Mouse (Mus musculus) hindbrain, postnatal 0 days (tissue): ENCODE measurements around the gene Phldb2. TPM values are rescaled to one million over a fixed set of nuclear protein-coding genes. Genes with fewer than 3 reads are reported as not detected.

ENCODE experiments used
- ATAC-seq: fragments of 200-750 bp; cut with Nextera tagmentation; 2 replicates; pipeline ENCODE4 v1.8.0; 2017; ENCODE audit warnings: mild to moderate bottlenecking, moderate TSS enrichment, moderate library complexity
- DNase-seq: peaks from one replicate; pipeline ENCODE4 v3.0.0-alpha.2; 2015; ENCODE audit warnings: low spot score
- H3K27ac ChIP-seq: fragments of 300-500 bp; sonication (generic); 2 replicates; pipeline ENCODE4 v1.5.1; 2014; ENCODE audit warnings: mild to moderate bottlenecking
- H3K27me3 ChIP-seq: fragments of 300-500 bp; sonication (generic); 2 replicates; pipeline ENCODE4 v1.6.1; 2014; ENCODE audit warnings: low read length, mixed read lengths; ENCODE audit not compliant: insufficient read depth
- H3K36me3 ChIP-seq: fragments of 300-500 bp; sonication (generic); 2 replicates; pipeline ENCODE4 v1.6.1; 2014; ENCODE audit warnings: low read length, mixed read lengths; ENCODE audit not compliant: insufficient read depth
- H3K4me1 ChIP-seq: fragments of 300-500 bp; sonication (generic); 2 replicates; pipeline ENCODE4 v1.6.1; 2014; ENCODE audit warnings: antibody characterized with exemption, low read length, mixed read lengths; ENCODE audit not compliant: insufficient read depth
- H3K4me2 ChIP-seq: fragments of 300-500 bp; sonication (generic); 2 replicates; pipeline ENCODE4 v1.6.1; 2014; ENCODE audit warnings: low read depth, mild to moderate bottlenecking, low read length, moderate library complexity, mixed read lengths
- H3K4me3 ChIP-seq: fragments of 300-500 bp; sonication (generic); 2 replicates; pipeline ENCODE4 v1.5.1; 2014; ENCODE audit warnings: low read length
- H3K9ac ChIP-seq: fragments of 300-500 bp; sonication (generic); replicated peaks from 2 replicates; pipeline ENCODE4 v1.6.1; 2014; ENCODE audit warnings: mild to moderate bottlenecking, low read length, moderate library complexity, mixed read lengths
- H3K9me3 ChIP-seq: fragments of 300-500 bp; sonication (generic); 2 replicates; pipeline ENCODE4 v1.6.1; 2016; ENCODE audit warnings: low read length, mixed read lengths
- CTCF ChIP-seq: IDR thresholded peaks from 2 replicates; pipeline ENCODE4 v1.5.1; 2016; ENCODE audit warnings: antibody characterized with exemption, control low read depth, low read depth
- WGBS: fragments of 180-500 bp; shearing (Covaris S2); extraction: QIAGEN DNeasy Blood & Tissue Kit; methylation state at CpG from one replicate; pipeline ENCODE4 v1.1.7; 2014; 5-methylcytosine and 5-hydroxymethylcytosine counted together
- polyA plus RNA-seq: library from polyadenylated mRNA; unstranded; fragments of >200 nt; fragmentation: Nextera tagmentation; extraction: Ambion mirVana; gene quantifications from 2 replicates; pipeline ENCODE4 v1.2.1, GENCODE M21; 2015
- total RNA-seq: library from RNA; depleted of rRNA; stranded (reverse); fragments of >200 nt; gene quantifications from 2 replicates; pipeline ENCODE4 v1.2.3, GENCODE M21; 2014

Phldb2 gene
- total and polyA plus RNA-seq, 2 experiments from 2014 or later, result 4.5 to 7.2 TPM

GRCm38 (mm10) chr16:45986236-45986635 is 32.8 kb upstream of the Phldb2 start:
- no peak overlapping the region for H3K4me2 ChIP-seq
- H3K4me1 ChIP-seq, result no peaks in the 10 kb centered on the region
- H3K4me3 ChIP-seq, result no peak overlapping the region
- no peaks in the 10 kb centered on the region for H3K9me3 ChIP-seq
- no peaks in the 10 kb centered on the region for H3K27me3 ChIP-seq
- H3K36me3 ChIP-seq, result no peaks in the 10 kb centered on the region
- ATAC-seq, result no peak
- no peak for TF ChIP-seq CTCF
- no peak for DNase-seq
- H3K9ac ChIP-seq, result no peak overlapping the region
- H3K27ac ChIP-seq, result no peak overlapping the region
- 64% methylated on average over 1 of the region's 1 CpGs for WGBS

- Histone ChIP-seq H3K4me2 (no peak overlapping the region), H3K27me3 (no peaks in the 10 kb centered on the region), H3K27ac (peak overlapping the region; percentile 60; the same call in 1 of the 2 replicates), H3K4me1 (no peaks in the 10 kb centered on the region), H3K9me3 (no peaks in the 10 kb centered on the region), H3K36me3 (no peaks in the 10 kb centered on the region), H3K4me3 (no peak overlapping the region), H3K9ac (no peak overlapping the region)
- DNase-seq, result peak; percentile 49
- ATAC-seq, result peak; percentile 78
- 74% methylated on average over 4 of the region's 4 CpGs for WGBS
- no peak for TF ChIP-seq CTCF
These were observed 31.5 kb upstream of the Phldb2 start for GRCm38 (mm10) chr16:45984610-45985606.

- Histone ChIP-seq H3K4me2 (no peak overlapping the region), H3K27ac (no peak overlapping the region), H3K4me3 (no peak overlapping the region), H3K27me3 (no peaks in the 10 kb centered on the region), H3K9ac (no peak overlapping the region), H3K36me3 (no peaks in the 10 kb centered on the region), H3K9me3 (no peaks in the 10 kb centered on the region), H3K4me1 (no peaks in the 10 kb centered on the region)
- no peak for TF ChIP-seq CTCF
- DNase-seq, result no peak
- ATAC-seq, result no peak
- 64% methylated on average over 1 of the region's 1 CpGs for WGBS
These were observed 22.9 kb upstream of the Phldb2 start for GRCm38 (mm10) chr16:45976251-45976650.

- H3K9ac ChIP-seq, result no peak overlapping the region
- WGBS, result 63% methylated on average over 9 of the region's 9 CpGs
- H3K4me1 ChIP-seq, result no peaks in the 10 kb centered on the region
- DNase-seq (no peak), ATAC-seq (0 out of 2 replicates have a peak, but pooled peaks have one; percentile 10)
- no peak overlapping the region for H3K27ac ChIP-seq
- no peaks in the 10 kb centered on the region for H3K9me3 ChIP-seq
- H3K36me3 ChIP-seq, result no peaks in the 10 kb centered on the region
- no peak overlapping the region for H3K4me2 ChIP-seq
- H3K4me3 ChIP-seq, result no peak overlapping the region
- no peaks in the 10 kb centered on the region for H3K27me3 ChIP-seq
- TF ChIP-seq CTCF, result peak; percentile 35; the same call in 1 of the 2 replicates
These were observed 20.7 kb upstream of the Phldb2 start for GRCm38 (mm10) chr16:45973959-45974686.

- WGBS, result 95% methylated on average over 2 of the region's 2 CpGs
- Histone ChIP-seq H3K36me3 (no peaks in the 10 kb centered on the region), H3K9ac (no peak overlapping the region), H3K27me3 (no peaks in the 10 kb centered on the region), H3K4me2 (no peak overlapping the region), H3K4me3 (no peak overlapping the region), H3K27ac (no peak overlapping the region), H3K4me1 (no peaks in the 10 kb centered on the region), H3K9me3 (no peaks in the 10 kb centered on the region)
- TF ChIP-seq CTCF, result no peak
- DNase-seq (peak; percentile 20), ATAC-seq (no peak)
These were observed 16.8 kb upstream of the Phldb2 start for GRCm38 (mm10) chr16:45970187-45970586.

- 70% methylated on average over 5 of the region's 5 CpGs for WGBS
- no peak for DNase-seq
- H3K4me1 ChIP-seq, result no peaks in the 10 kb centered on the region
- no peaks in the 10 kb centered on the region for H3K27me3 ChIP-seq
- no peak overlapping the region for H3K4me2 ChIP-seq
- H3K27ac ChIP-seq, result no peak overlapping the region
- H3K9ac ChIP-seq, result no peak overlapping the region
- no peak for ATAC-seq
- no peak for TF ChIP-seq CTCF
- no peak overlapping the region for H3K4me3 ChIP-seq
- H3K9me3 ChIP-seq, result no peaks in the 10 kb centered on the region
- H3K36me3 ChIP-seq, result no peaks in the 10 kb centered on the region
These were observed 15.3 kb upstream of the Phldb2 start for GRCm38 (mm10) chr16:45968716-45969115.
